Mouse (Mus musculus) cerebellum, adult 2 months (tissue): Measurements from ENCODE around the gene Gm2174. TPM values are rescaled to one million over a fixed set of nuclear protein-coding genes. Genes with fewer than 3 reads are reported as not detected.
A peak's percentile ranks its signal among the peaks of the same experiment; 100 is the strongest.

Source experiments
- DNase-seq, 2 experiments: peaks; one replicate each; pipeline ENCODE4 v3.0.0; 2021
- H3K27ac ChIP-seq: fragments of 200-500 bp; 2 replicates; pipeline ENCODE4 v1.5.1; 2012; ENCODE audit warnings: low read length, control low read depth, inconsistent platforms; ENCODE audit not compliant: insufficient read depth
- H3K27me3 ChIP-seq: fragments of 200-500 bp; 2 replicates; pipeline ENCODE4 v1.6.1; 2012; ENCODE audit warnings: inconsistent platforms, mild to moderate bottlenecking, low read length, moderate library complexity; ENCODE audit not compliant: control insufficient read depth, insufficient read depth
- H3K4me1 ChIP-seq: fragments of 200-500 bp; 2 replicates; pipeline ENCODE4 v1.6.1; 2011; ENCODE audit warnings: low read length; ENCODE audit not compliant: control insufficient read depth, insufficient read depth
- H3K4me3 ChIP-seq: fragments of 200-500 bp; replicated peaks from 2 replicates; pipeline ENCODE3; 2011; ENCODE audit warnings: mild to moderate bottlenecking, low read depth, low read length, control low read depth; ENCODE audit not compliant: insufficient read depth
- CTCF ChIP-seq: fragments of 200-500 bp; IDR thresholded peaks from 2 replicates; pipeline ENCODE4 v1.5.1; 2011; ENCODE audit warnings: low read depth, mild to moderate bottlenecking, control low read depth, low read length, moderate library complexity, borderline replicate concordance; ENCODE audit not compliant: insufficient read depth
- POLR2A ChIP-seq: fragments of 200-500 bp; IDR thresholded peaks from 2 replicates; pipeline ENCODE4 v1.6.1; 2011; ENCODE audit warnings: low read length, control low read depth, borderline replicate concordance; ENCODE audit not compliant: insufficient read depth
- WGBS: fragments of 180-500 bp; shearing (Covaris S2); methylation state at CpG from one replicate; pipeline ENCODE4 v1.1.7; 2018; 5-methylcytosine and 5-hydroxymethylcytosine counted together
- polyA plus RNA-seq: library from polyadenylated mRNA; depleted of rRNA; stranded (reverse); fragments of >200 nt; gene quantifications from 2 replicates; pipeline ENCODE4 v1.2.3, GENCODE M21; 2012; rRNA removed

The Gm2174 gene
- polyA plus RNA-seq, 1 experiment = not detected

GRCm38 (mm10) chrX:56468422-56468821 is 20.7 kb downstream of the Gm2174 start:
- DNase-seq = no peak
- Histone ChIP-seq H3K4me1 (no peaks in the 10 kb centered on the region), H3K27ac (no peak overlapping the region), H3K4me3 (no peak overlapping the region), H3K27me3 (no peaks in the 10 kb centered on the region)
- TF ChIP-seq POLR2A (no peak), CTCF (no peak)
- WGBS = 74% methylated on average over 6 of the region's 6 CpGs

- WGBS = 70% methylated on average over 8 of the region's 8 CpGs
- TF ChIP-seq CTCF = no peak
- TF ChIP-seq POLR2A = no peak
- no peaks in the 10 kb centered on the region for H3K4me1 ChIP-seq
- no peak overlapping the region for H3K27ac ChIP-seq
- no peak overlapping the region for H3K4me3 ChIP-seq
- no peak for DNase-seq
- H3K27me3 ChIP-seq = no peaks in the 10 kb centered on the region
Observed at GRCm38 (mm10) chrX:56474035-56474434, 26.3 kb downstream of the Gm2174 start.

- TF ChIP-seq POLR2A (no peak), CTCF (no peak)
- WGBS = 93% methylated on average over 3 of the region's 3 CpGs
Observed at GRCm38 (mm10) chrX:56477553-56477952, 29.8 kb downstream of the Gm2174 start.

GRCm38 (mm10) chrX:56481906-56482305 is 34.1 kb downstream of the Gm2174 start:
- no peak for DNase-seq
- H3K4me1 ChIP-seq = no peaks in the 10 kb centered on the region
- no peaks in the 10 kb centered on the region for H3K27me3 ChIP-seq
- no peak overlapping the region for H3K27ac ChIP-seq
- no peak overlapping the region for H3K4me3 ChIP-seq
- 86% methylated on average over 3 of the region's 3 CpGs for WGBS
- TF ChIP-seq POLR2A (no peak), CTCF (no peak)

More at GRCm38 (mm10) chrX:56477553-56477952, 29.8 kb downstream of the Gm2174 start:
- Histone ChIP-seq H3K4me3 (no peak overlapping the region), H3K27ac (no peak overlapping the region), H3K27me3 (no peaks in the 10 kb centered on the region), H3K4me1 (no peaks in the 10 kb centered on the region)
- no peak for DNase-seq

GRCm38 (mm10) chrX:56489758-56490157 is 42.0 kb downstream of the Gm2174 start:
- no peaks in the 10 kb centered on the region for H3K4me1 ChIP-seq
- H3K27me3 ChIP-seq = no peaks in the 10 kb centered on the region
- TF ChIP-seq CTCF = peak; percentile 49; the same call in 1 of the 2 replicates
- no peak for TF ChIP-seq POLR2A
- H3K27ac ChIP-seq = no peak overlapping the region
- WGBS = 6% methylated on average over 1 of the region's 1 CpGs
- no peak overlapping the region for H3K4me3 ChIP-seq
- DNase-seq = peak; percentile 48 to 65

GRCm38 (mm10) chrX:56497241-56497640 is 49.5 kb downstream of the Gm2174 start:
- no peak for TF ChIP-seq POLR2A
- no peak for TF ChIP-seq CTCF
- WGBS = 35% methylated on average over 7 of the region's 7 CpGs
- Histone ChIP-seq H3K27me3 (no peaks in the 10 kb centered on the region), H3K4me1 (no peaks in the 10 kb centered on the region), H3K27ac (no peak overlapping the region), H3K4me3 (no peak overlapping the region)
- peak; percentile 9 to 13 for DNase-seq

Other genes with a start within 250 kb of the Gm2174 start
- gene Gm773, start 235.1 kb upstream of the Gm2174 start, polyA plus RNA-seq = not detected in 2 replicates
- 2.5 and 3.3 TPM in 2 replicates for gene Zfp449, start 101.6 kb upstream of the Gm2174 start, polyA plus RNA-seq
- 17.3 and 18.9 TPM in 2 replicates for gene Smim10l2a, start 73.4 kb upstream of the Gm2174 start, polyA plus RNA-seq
- 74.6 and 75.3 TPM in 2 replicates for gene Ints6l, start 6.9 kb downstream of the Gm2174 start, polyA plus RNA-seq
- gene Gm10477, start 76.8 kb downstream of the Gm2174 start, polyA plus RNA-seq = not detected in 2 replicates
- not detected in 2 replicates for gene Gm648, start 101.6 kb downstream of the Gm2174 start, polyA plus RNA-seq
- 27.3 and 27.4 TPM in 2 replicates for gene Mmgt1, start 150.1 kb downstream of the Gm2174 start, polyA plus RNA-seq
- gene Slc9a6, start 161.8 kb downstream of the Gm2174 start, polyA plus RNA-seq = 97.5 and 97.8 TPM in 2 replicates